Mouse (Mus musculus) lung, postnatal 14 days (tissue): ENCODE measurements at regions not wholly inside any gene's neighbourhood (a gene's known extent, or its start where the extent isn't known, plus 50 kb on each side); places are given as distances from the start of the nearest gene placed in this dataset.
"Not testable (repeated sequence)": the region's sequence is repeated elsewhere in the genome, so short reads cannot be mapped to it uniquely, and the experiment has no call there.

Experiments
- DNase-seq: peaks from one replicate; pipeline ENCODE4 v3.0.0; 2021

- no peak for DNase-seq
Measured at GRCm38 (mm10) chr7:138493661-138494060, 96.1 kb upstream of the Tcerg1l start.

- DNase-seq = no peak
Measured at GRCm38 (mm10) chr7:138492261-138492660, 94.7 kb upstream of the Tcerg1l start.

- no peak for DNase-seq
Measured at GRCm38 (mm10) chr7:138489471-138489870, 91.9 kb upstream of the Tcerg1l start.

GRCm38 (mm10) chr7:138488201-138488720 lies 90.7 kb upstream of the Tcerg1l start:
- DNase-seq = no peak

- no peak for DNase-seq
Measured at GRCm38 (mm10) chr7:138472891-138473455, 75.4 kb upstream of the Tcerg1l start.

- DNase-seq = no peak
Measured at GRCm38 (mm10) chr7:138472371-138472770, 74.8 kb upstream of the Tcerg1l start.

- DNase-seq = no peak
Measured at GRCm38 (mm10) chr7:138469211-138469610, 71.7 kb upstream of the Tcerg1l start.

- DNase-seq = no peak
Measured at GRCm38 (mm10) chr7:138468436-138468835, 70.9 kb upstream of the Tcerg1l start.

- DNase-seq = no peak
Measured at GRCm38 (mm10) chr7:138467981-138468380, 70.5 kb upstream of the Tcerg1l start.

- DNase-seq = no peak
Measured at GRCm38 (mm10) chr7:138467386-138467785, 69.9 kb upstream of the Tcerg1l start.

- DNase-seq = no peak
Measured at GRCm38 (mm10) chr7:138457964-138458363, 60.4 kb upstream of the Tcerg1l start.

- DNase-seq = no peak
Measured at GRCm38 (mm10) chr7:138455371-138455770, 57.8 kb upstream of the Tcerg1l start.

- DNase-seq = not testable (repeated sequence)
Measured at GRCm38 (mm10) chr7:138454498-138455225, 57.1 kb upstream of the Tcerg1l start.

- peak; percentile 12 for DNase-seq
Measured at GRCm38 (mm10) chr7:138451321-138451720, 53.8 kb upstream of the Tcerg1l start.

- DNase-seq = no peak
Measured at GRCm38 (mm10) chr7:138448519-138448918, 51.0 kb upstream of the Tcerg1l start.
